18 mouse cellular contexts compared by ENCODE assay signal in the genomic region with DNA sequence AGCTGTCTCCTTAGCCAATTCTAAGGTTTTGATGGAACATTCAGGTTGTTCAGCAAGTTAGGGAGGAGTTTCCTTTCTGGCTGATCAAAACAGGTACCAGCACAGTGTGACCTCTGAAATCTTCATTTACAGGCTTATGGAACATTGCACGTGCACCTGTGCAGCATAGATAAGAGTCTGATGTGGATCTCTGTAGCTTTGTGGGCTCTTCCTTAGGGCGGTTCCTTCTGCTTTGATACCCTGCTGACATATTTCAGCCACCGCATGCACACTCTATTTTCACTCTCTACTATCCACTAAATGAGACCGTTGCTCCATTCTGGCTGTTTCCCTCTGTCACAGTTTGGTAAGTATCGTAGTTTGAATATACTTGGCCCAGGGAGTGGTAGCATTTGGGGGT.
"Had no signal": no experiment of that assay in that cellular context is flagged by ENCODE, and none has a peak within 500 bp of the region (broad histone marks: within the 10 kb centered on the region; RNA-seq: fewer than 3 reads in every experiment).

No protein-coding gene starts in this region.

- H3K9me3 ChIP-seq: limb, embryonic 12.5 days; limb, embryonic 15.5 days; midbrain, embryonic 12.5 days; stomach, embryonic 15.5 days had no signal

- H3K9ac ChIP-seq: limb, embryonic 12.5 days; limb, embryonic 15.5 days; liver, embryonic 14.5 days; liver, postnatal 0 days; lung, embryonic 14.5 days; midbrain, embryonic 12.5 days; stomach, embryonic 15.5 days had no signal

- H3K36me3 ChIP-seq: limb, embryonic 12.5 days; limb, embryonic 15.5 days; midbrain, embryonic 12.5 days; stomach, embryonic 15.5 days had no signal

- ATAC-seq: intestine, embryonic 16.5 days; liver, postnatal 0 days; lung, postnatal 0 days; midbrain, embryonic 16.5 days had no signal

- H3K27me3 ChIP-seq: limb, embryonic 12.5 days; limb, embryonic 15.5 days; stomach, embryonic 15.5 days had no signal

- H3K27ac ChIP-seq: left cerebral cortex, adult 2 months; limb, embryonic 12.5 days; limb, embryonic 15.5 days; liver, embryonic 14.5 days; macrophage; midbrain, embryonic 12.5 days; stomach, embryonic 15.5 days had no signal

- H3K4me3 ChIP-seq: left cerebral cortex, adult 2 months; limb, embryonic 12.5 days; limb, embryonic 15.5 days; midbrain, embryonic 12.5 days; myocyte; stomach, embryonic 15.5 days had no signal

- H3K4me2 ChIP-seq: limb, embryonic 12.5 days; limb, embryonic 15.5 days; liver, embryonic 11.5 days; lung, embryonic 14.5 days; midbrain, embryonic 12.5 days; stomach, embryonic 15.5 days had no signal

- H3K4me1 ChIP-seq: limb, embryonic 15.5 days; midbrain, embryonic 12.5 days; stomach, embryonic 15.5 days had no signal

- DNase-seq: kidney, adult 18-20 months; kidney, adult 9 months; kidney, postnatal 14 days; layer of hippocampus, postnatal 36 days; liver, postnatal 0 days; lung, embryonic 14.5 days had no signal
